Mouse (Mus musculus) hindbrain, embryonic 12.5 days (tissue): ENCODE data around the gene Dip2b. TPM values are rescaled to one million over a fixed set of nuclear protein-coding genes. Genes with fewer than 3 reads are reported as not detected.

ENCODE experiments used
- ATAC-seq: fragments of 200-750 bp; cut with Nextera tagmentation; 2 replicates; pipeline ENCODE4 v1.8.0; 2017; ENCODE audit warnings: moderate TSS enrichment; ENCODE audit not compliant: low FRiP score
- H3K27ac ChIP-seq: fragments of 300-500 bp; sonication (generic); 2 replicates; pipeline ENCODE4 v1.5.1; 2016; ENCODE audit warnings: mild to moderate bottlenecking
- H3K27me3 ChIP-seq: fragments of 300-500 bp; sonication (generic); 2 replicates; pipeline ENCODE4 v1.6.1; 2016; ENCODE audit warnings: mild to moderate bottlenecking
- H3K36me3 ChIP-seq: fragments of 300-500 bp; sonication (generic); 2 replicates; pipeline ENCODE4 v1.6.1; 2016; ENCODE audit warnings: mild to moderate bottlenecking
- H3K4me1 ChIP-seq: fragments of 300-500 bp; sonication (generic); 2 replicates; pipeline ENCODE4 v1.6.1; 2016
- H3K4me2 ChIP-seq: fragments of 300-500 bp; sonication (generic); replicated peaks from 2 replicates; pipeline ENCODE4 v1.6.1; 2016; ENCODE audit warnings: mild to moderate bottlenecking
- H3K4me3 ChIP-seq: fragments of 300-500 bp; sonication (generic); 2 replicates; pipeline ENCODE4 v1.5.1; 2016; ENCODE audit warnings: mild to moderate bottlenecking
- H3K9ac ChIP-seq: fragments of 300-500 bp; sonication (generic); 2 replicates; pipeline ENCODE4 v1.6.1; 2016; ENCODE audit warnings: mild to moderate bottlenecking, moderate library complexity
- H3K9me3 ChIP-seq: fragments of 300-500 bp; sonication (generic); replicated peaks from 2 replicates; pipeline ENCODE4 v1.6.1; 2016; ENCODE audit warnings: mild to moderate bottlenecking
- WGBS: fragments of 180-500 bp; shearing (Covaris S2); methylation state at CpG from one replicate; pipeline ENCODE4 v1.1.7; 2016; 5-methylcytosine and 5-hydroxymethylcytosine counted together
- polyA plus RNA-seq: library from polyadenylated mRNA; unstranded; fragments of >200 nt; fragmentation: Nextera tagmentation; extraction: Ambion mirVana; gene quantifications from 2 replicates; pipeline ENCODE4 v1.2.1, GENCODE M21; 2016

Dip2b gene
- polyA plus RNA-seq, 1 experiment from 2014 or later = 27.5 TPM

- Histone ChIP-seq H3K4me3 (no peak overlapping the region), H3K27me3 (no peaks in the 10 kb centered on the region), H3K9me3 (no peaks in the 10 kb centered on the region), H3K4me2 (no peak overlapping the region), H3K27ac (peak overlapping the region; percentile 46; the same call in 1 of the 2 replicates), H3K9ac (no peak overlapping the region), H3K36me3 (peaks cover 27% of the 10 kb centered on the region), H3K4me1 (peaks cover 17% of the 10 kb centered on the region; the same call in 1 of the 2 replicates)
- no peak for ATAC-seq
- 64% methylated on average over 4 of the region's 4 CpGs for WGBS
Observed at GRCm38 (mm10) chr15:100150593-100150992, 112.1 kb downstream of the Dip2b start.

- no peak overlapping the region for H3K4me3 ChIP-seq
Observed at GRCm38 (mm10) chr15:100152321-100152720, 113.9 kb downstream of the Dip2b start.

DNA sequence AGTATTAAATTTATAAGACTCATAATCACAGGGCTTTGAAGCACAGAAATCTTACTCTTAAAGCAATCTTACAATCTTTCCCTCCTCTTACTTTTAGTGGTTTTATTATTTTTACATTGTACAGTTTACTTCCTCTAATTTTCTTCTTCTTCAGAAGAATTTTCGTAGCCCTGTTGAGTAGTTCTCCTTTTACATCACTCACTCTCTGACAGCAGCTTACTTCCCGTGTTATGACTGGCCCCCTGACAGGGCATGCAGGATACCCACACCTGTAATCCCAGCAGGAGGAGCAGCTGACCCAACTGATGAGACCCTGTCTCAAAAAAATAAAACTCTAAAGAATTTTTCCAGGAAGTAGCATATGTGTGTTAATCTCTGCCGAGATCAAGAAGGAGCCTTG lies 114.6 kb downstream of the Dip2b start:
- H3K9ac ChIP-seq = no peak overlapping the region
- 71% methylated on average over 3 of the region's 3 CpGs for WGBS
- H3K27ac ChIP-seq = no peak overlapping the region
- H3K36me3 ChIP-seq = peaks cover 44% of the 10 kb centered on the region
- no peaks in the 10 kb centered on the region for H3K9me3 ChIP-seq
- H3K27me3 ChIP-seq = no peaks in the 10 kb centered on the region
- H3K4me2 ChIP-seq = no peak overlapping the region
- ATAC-seq = no peak
- H3K4me3 ChIP-seq = no peak overlapping the region
- H3K4me1 ChIP-seq = peaks cover 16% of the 10 kb centered on the region; the same call in 1 of the 2 replicates

More at GRCm38 (mm10) chr15:100152321-100152720, 113.9 kb downstream of the Dip2b start:
- H3K27me3 ChIP-seq = no peaks in the 10 kb centered on the region
- ATAC-seq = no peak
- no peaks in the 10 kb centered on the region for H3K9me3 ChIP-seq
- H3K9ac ChIP-seq = no peak overlapping the region
- WGBS = 92% methylated on average over 3 of the region's 3 CpGs
- H3K4me1 ChIP-seq = peaks cover 16% of the 10 kb centered on the region; the same call in 1 of the 2 replicates
- no peak overlapping the region for H3K27ac ChIP-seq
- no peak overlapping the region for H3K4me2 ChIP-seq
- H3K36me3 ChIP-seq = peaks cover 42% of the 10 kb centered on the region

DNA sequence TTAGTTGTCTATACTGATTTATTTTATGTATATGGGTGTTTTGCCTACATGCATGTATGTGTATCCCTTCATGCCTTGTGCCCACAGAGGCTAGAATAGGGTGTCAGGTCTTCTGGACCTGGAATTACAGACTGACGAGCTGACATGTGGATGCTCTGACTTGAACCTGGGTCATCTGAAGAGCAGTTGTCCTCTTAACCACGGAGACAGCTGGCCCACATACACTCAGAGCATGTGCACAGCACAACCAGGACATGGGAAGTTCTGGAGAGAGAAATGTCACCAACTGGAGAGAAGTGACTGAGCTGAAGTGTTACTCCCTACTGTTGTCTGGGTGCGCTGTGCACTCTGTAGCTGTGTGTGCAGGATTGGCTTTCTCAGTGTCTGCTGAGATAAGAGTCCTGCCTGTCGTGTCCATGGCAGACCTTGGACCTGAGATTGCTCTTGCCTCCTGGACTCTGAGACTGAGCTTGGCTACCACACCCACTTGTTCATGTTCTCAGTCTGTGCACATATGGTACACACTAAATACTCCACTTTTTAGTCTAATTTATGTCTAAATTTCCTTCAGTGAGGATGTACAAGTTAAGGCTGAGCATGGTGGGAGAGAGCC lies 117.7 kb downstream of the Dip2b start:
- Histone ChIP-seq H3K4me2 (no peak overlapping the region), H3K4me3 (no peak overlapping the region), H3K27me3 (no peaks in the 10 kb centered on the region), H3K9me3 (no peaks in the 10 kb centered on the region), H3K36me3 (peaks cover 59% of the 10 kb centered on the region), H3K9ac (no peak overlapping the region), H3K4me1 (no peaks in the 10 kb centered on the region), H3K27ac (no peak overlapping the region)
- ATAC-seq = no peak
- WGBS = 92% methylated on average over 4 of the region's 4 CpGs

DNA sequence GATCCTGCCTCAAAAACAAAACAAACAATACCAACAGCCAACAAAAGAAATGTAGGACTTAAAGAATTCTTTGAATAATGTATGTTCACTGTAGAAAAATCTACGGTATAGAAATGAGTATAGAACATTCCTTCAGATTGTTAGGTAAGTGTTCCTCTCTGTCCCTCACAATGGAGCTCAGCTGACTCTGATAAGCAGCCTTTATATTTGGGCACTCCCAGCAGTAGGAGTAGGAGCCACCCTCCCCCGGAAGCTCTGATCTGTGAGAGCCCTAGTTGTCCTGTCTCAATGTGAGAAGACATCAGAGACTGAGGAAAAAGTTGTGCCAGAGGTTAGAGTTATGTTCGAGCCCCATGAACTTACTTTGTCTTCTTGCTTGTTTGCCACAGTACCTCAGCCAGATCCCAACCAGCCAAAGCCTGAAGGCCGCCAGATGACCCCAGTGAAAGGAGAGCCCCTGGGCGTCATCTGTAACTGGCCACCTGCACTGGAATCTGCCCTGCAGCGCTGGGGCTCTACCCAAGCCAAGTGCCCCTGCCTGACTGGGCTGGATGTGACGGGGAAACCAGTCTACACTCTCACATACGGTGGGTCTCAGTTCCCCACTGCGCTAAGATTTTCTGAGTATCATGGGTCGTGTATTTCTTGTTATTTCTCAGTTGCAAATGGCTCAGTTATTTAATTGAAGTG lies 118.5 kb downstream of the Dip2b start:
- Histone ChIP-seq H3K4me2 (no peak overlapping the region), H3K9ac (no peak overlapping the region), H3K27me3 (no peaks in the 10 kb centered on the region), H3K27ac (no peak overlapping the region), H3K36me3 (peaks cover 66% of the 10 kb centered on the region), H3K4me1 (no peaks in the 10 kb centered on the region), H3K4me3 (no peak overlapping the region), H3K9me3 (no peaks in the 10 kb centered on the region)
- ATAC-seq = no peak
- WGBS = 90% methylated on average over 10 of the region's 10 CpGs

DNA sequence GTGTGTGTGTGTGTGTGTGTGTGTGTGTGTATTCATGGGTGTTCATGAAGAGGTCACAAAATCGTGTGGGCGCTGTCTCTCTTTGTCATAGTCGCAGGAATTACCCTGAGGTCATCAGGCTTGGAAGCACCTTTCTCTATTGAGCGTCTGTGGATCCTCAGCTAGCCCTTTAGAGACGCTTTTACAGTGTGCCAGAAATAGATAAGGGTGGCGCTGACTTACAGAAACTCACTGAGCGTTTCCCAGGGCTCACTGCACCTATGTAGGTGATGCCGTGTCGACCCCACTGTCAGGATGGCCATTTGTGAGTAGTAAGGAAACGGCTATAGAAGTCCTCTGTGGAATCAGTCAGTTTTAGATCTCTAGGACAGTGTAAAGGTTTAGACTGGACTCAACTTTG lies 120.5 kb downstream of the Dip2b start:
- Histone ChIP-seq H3K4me2 (no peak overlapping the region), H3K27ac (no peak overlapping the region), H3K36me3 (peaks cover 72% of the 10 kb centered on the region), H3K4me1 (no peaks in the 10 kb centered on the region), H3K4me3 (no peak overlapping the region), H3K9me3 (no peaks in the 10 kb centered on the region), H3K9ac (no peak overlapping the region), H3K27me3 (no peaks in the 10 kb centered on the region)
- 94% methylated on average over 10 of the region's 10 CpGs for WGBS
- no peak for ATAC-seq

GRCm38 (mm10) chr15:100161747-100162280 lies 123.3 kb downstream of the Dip2b start:
- Histone ChIP-seq H3K27ac (no peak overlapping the region), H3K9ac (no peak overlapping the region)
- ATAC-seq = no peak

GRCm38 (mm10) chr15:100163381-100164051 lies 125.1 kb downstream of the Dip2b start:
- Histone ChIP-seq H3K4me2 (no peak overlapping the region), H3K9ac (no peak overlapping the region), H3K9me3 (no peaks in the 10 kb centered on the region), H3K27me3 (no peaks in the 10 kb centered on the region), H3K4me3 (no peak overlapping the region), H3K4me1 (no peaks in the 10 kb centered on the region), H3K27ac (no peak overlapping the region), H3K36me3 (peaks cover 65% of the 10 kb centered on the region)
- WGBS = 87% methylated on average over 3 of the region's 3 CpGs
- no peak for ATAC-seq

More at GRCm38 (mm10) chr15:100161747-100162280, 123.3 kb downstream of the Dip2b start:
- WGBS = 80% methylated on average over 6 of the region's 6 CpGs
- H3K4me1 ChIP-seq = no peaks in the 10 kb centered on the region
- H3K36me3 ChIP-seq = peaks cover 62% of the 10 kb centered on the region
- no peak overlapping the region for H3K4me3 ChIP-seq
- no peaks in the 10 kb centered on the region for H3K27me3 ChIP-seq
- H3K4me2 ChIP-seq = no peak overlapping the region
- H3K9me3 ChIP-seq = no peaks in the 10 kb centered on the region

DNA sequence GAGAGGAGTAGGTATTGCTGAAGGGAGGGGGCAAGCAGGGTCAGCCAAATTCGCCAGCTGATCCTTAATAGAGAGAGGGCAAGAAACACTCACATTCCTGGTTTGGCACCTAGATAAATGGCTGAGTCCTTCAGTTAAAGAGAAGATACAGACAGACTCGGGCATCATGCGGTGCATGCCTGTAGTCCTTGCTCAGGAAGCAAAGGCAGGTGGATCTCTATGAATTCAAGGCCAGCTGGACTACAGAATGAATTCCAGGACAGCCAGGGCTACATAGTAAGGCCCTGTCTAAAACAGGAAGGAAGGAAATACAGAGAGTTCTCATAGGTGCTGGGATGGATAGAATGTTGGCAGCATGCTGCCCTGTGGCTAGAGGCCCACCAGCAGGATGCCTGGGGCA lies 128.0 kb downstream of the Dip2b start:
- no peak for ATAC-seq
- Histone ChIP-seq H3K4me2 (no peak overlapping the region), H3K27me3 (no peaks in the 10 kb centered on the region), H3K9ac (no peak overlapping the region), H3K27ac (no peak overlapping the region), H3K4me3 (no peak overlapping the region), H3K4me1 (no peaks in the 10 kb centered on the region), H3K9me3 (no peaks in the 10 kb centered on the region), H3K36me3 (peaks cover 71% of the 10 kb centered on the region)
- WGBS = 92% methylated on average over 3 of the region's 3 CpGs

DNA sequence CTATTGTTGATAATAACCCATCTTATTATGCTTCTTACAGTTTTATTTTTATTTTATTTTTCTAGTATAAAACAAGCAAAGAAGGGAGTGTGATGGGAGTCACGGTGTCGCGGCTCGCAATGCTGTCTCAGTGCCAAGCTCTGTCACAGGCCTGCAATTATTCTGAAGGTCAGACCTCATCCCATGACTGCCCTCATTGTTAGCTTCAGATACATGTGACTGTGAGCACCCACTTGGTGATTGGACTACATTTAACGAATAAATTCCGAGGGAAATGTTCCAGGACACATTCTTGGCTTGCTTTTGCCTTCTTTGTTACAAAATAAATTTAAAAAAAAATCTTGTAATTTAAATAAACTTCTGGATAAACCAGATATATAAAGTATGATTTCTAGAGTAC lies 129.3 kb downstream of the Dip2b start:
- WGBS = 86% methylated on average over 6 of the region's 6 CpGs

GRCm38 (mm10) chr15:100168191-100168606 lies 129.7 kb downstream of the Dip2b start:
- H3K9ac ChIP-seq = no peak overlapping the region
- H3K36me3 ChIP-seq = peaks cover 70% of the 10 kb centered on the region

More for the DNA sequence above, 129.3 kb downstream of the Dip2b start:
- H3K9me3 ChIP-seq = no peaks in the 10 kb centered on the region
- no peak overlapping the region for H3K27ac ChIP-seq
- no peak for ATAC-seq
- H3K9ac ChIP-seq = no peak overlapping the region
- H3K36me3 ChIP-seq = peaks cover 70% of the 10 kb centered on the region
- H3K27me3 ChIP-seq = no peaks in the 10 kb centered on the region
- H3K4me3 ChIP-seq = no peak overlapping the region
- no peaks in the 10 kb centered on the region for H3K4me1 ChIP-seq
- H3K4me2 ChIP-seq = no peak overlapping the region

DNA sequence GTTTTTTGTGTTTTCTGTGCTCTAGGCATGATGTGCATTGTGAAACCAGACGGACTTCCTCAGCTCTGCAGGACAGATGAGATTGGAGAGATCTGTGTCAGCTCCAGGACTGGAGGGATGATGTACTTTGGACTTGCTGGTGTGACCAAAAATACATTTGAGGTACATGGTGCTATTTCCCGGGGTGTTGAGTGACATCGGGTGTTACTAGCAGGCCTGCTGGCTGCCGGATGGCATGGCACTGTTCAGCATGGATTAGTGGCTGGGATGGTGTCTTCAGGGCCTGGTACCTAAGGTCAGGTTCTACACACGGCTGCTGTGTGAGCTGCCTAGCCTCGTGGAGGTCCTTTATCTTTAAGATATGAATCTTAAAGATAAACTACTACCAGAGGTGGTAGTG lies 136.7 kb downstream of the Dip2b start:
- no peaks in the 10 kb centered on the region for H3K9me3 ChIP-seq
- peaks cover 80% of the 10 kb centered on the region for H3K36me3 ChIP-seq
- H3K27ac ChIP-seq = no peak overlapping the region
- 89% methylated on average over 6 of the region's 6 CpGs for WGBS
- H3K4me1 ChIP-seq = no peaks in the 10 kb centered on the region
- no peak overlapping the region for H3K9ac ChIP-seq
- H3K4me3 ChIP-seq = no peak overlapping the region
- no peaks in the 10 kb centered on the region for H3K27me3 ChIP-seq
- no peak for ATAC-seq
- H3K4me2 ChIP-seq = no peak overlapping the region

More at GRCm38 (mm10) chr15:100168191-100168606, 129.7 kb downstream of the Dip2b start:
- Histone ChIP-seq H3K27me3 (no peaks in the 10 kb centered on the region), H3K4me2 (no peak overlapping the region), H3K27ac (no peak overlapping the region), H3K9me3 (no peaks in the 10 kb centered on the region), H3K4me1 (no peaks in the 10 kb centered on the region), H3K4me3 (no peak overlapping the region)
- 85% methylated on average over 8 of the region's 8 CpGs for WGBS
- no peak for ATAC-seq
